Mouse (Mus musculus): ENCODE results near the gene Olfr1048.
"Not testable (repeated sequence)": the region's sequence is repeated elsewhere in the genome, so short reads cannot be mapped to it uniquely, and the experiment has no call there.

The Olfr1048 gene

DNA sequence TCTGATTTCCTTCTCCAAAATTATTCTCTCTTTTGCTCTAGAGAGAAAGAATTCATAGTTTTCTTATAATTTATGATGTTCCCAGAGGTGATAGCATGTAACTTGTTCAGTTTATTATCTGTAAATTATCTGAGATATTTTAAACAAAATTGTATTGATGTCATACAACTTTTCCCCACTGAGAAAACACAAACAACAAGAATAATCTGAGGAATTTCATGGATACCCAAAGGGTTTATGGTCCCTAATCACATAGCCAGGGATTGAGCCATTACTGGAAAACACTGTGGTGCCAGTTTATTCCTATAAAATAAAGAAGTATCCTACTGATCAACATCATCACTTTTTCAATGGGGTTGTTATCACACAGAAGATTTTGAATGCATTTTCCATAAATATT lies at the start of gene Olfr1048:
Gene Olfr1048 (minus strand): TSS at position 101 of the 400 bp plus-strand sequence.
- no peak for DNase-seq (ENCODE audit: low spot score)

- not testable (repeated sequence) for DNase-seq (ENCODE audit: low spot score)
Measured at GRCm38 (mm10) chr2:86278988-86279387, 38.9 kb upstream of the Olfr1048 start, which contains the start of gene Olfr1051. TSS of gene Olfr1051 (minus strand) at chr2:86279088.

GRCm38 (mm10) chr2:86258228-86258627 lies 18.1 kb upstream of the Olfr1048 start, which contains the start of gene Olfr1049:
TSS of gene Olfr1049 (minus strand) at chr2:86258328.
- DNase-seq (ENCODE audit: low spot score) = not testable (repeated sequence)

GRCm38 (mm10) chr2:86231301-86231700 lies 8.8 kb downstream of the Olfr1048 start, which contains the start of gene Olfr1047:
TSS of gene Olfr1047 (minus strand) at chr2:86231401.
- no peak for DNase-seq (ENCODE audit: low spot score)

- no peak for DNase-seq (ENCODE audit: low spot score)
Measured at GRCm38 (mm10) chr2:86219214-86219613, 20.9 kb downstream of the Olfr1048 start, which contains the start of gene Olfr1046. TSS of gene Olfr1046 (minus strand) at chr2:86219314.

GRCm38 (mm10) chr2:86202909-86203308 lies 37.2 kb downstream of the Olfr1048 start, which contains the start of gene Olfr1045:
TSS of gene Olfr1045 (minus strand) at chr2:86203009.
- DNase-seq (ENCODE audit: low spot score) = no peak

DNA sequence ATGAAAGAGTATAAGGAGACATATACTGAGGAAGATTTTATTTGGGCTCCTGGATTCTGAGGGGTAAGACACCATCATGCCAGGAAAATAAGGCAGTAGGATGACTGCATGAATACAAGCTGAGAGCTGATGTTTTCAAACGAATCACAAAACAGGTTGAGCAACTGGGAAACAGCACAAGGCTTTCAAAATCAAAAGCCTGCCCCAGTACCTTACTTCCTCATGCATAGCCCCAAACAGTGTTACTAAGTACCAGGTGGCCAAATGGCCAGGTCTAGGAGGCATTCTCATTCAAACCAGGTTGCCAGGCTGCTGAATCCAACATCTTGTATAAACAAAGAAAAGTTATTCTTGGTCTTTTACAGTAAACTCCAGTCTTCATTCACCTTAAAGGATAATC lies 44.2 kb downstream of the Olfr1048 start:
- no peak for DNase-seq (ENCODE audit: low spot score)

DNA sequence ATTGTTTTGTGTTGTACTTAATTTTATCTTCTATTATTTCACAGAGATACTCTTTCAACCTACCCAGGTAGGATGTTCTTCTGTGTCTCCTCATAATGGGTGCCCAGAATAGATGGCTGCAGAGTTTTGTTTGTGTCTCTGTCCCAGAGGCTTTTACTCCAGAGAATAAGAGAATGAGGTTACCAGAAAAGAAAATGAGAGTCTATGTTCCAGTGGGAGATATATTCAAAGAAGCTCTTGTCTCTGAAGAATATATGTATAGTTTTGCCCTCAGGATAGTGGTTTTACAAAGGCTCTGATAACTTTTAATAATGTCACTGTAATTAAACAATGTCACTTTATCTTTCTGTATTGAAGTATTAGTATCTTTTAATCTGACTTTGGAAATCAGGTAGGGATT lies 54.5 kb downstream of the Olfr1048 start, which contains the start of gene Olfr52:
Gene Olfr52 (minus strand): TSS at position 101 of the 400 bp plus-strand sequence.
- DNase-seq (ENCODE audit: low spot score) = no peak
